Mouse (Mus musculus): ENCODE data around the gene Castor1. TPM values are rescaled to one million over a fixed set of nuclear protein-coding genes. Genes with fewer than 3 reads are reported as not detected.
A peak's percentile ranks its signal among the peaks of the same experiment; 100 is the strongest.

Gene Castor1
- total RNA-seq, 2 experiments from 2014 or later: 5.7 to 5.9 TPM

GRCm38 (mm10) chr11:4262847-4263246, 44.8 kb downstream of the Castor1 start:
- no peak for DNase-seq

GRCm38 (mm10) chr11:4263296-4263695, 45.3 kb downstream of the Castor1 start:
- no peak for DNase-seq

- peak; percentile 68 to 80 for DNase-seq
Measured at GRCm38 (mm10) chr11:4264066-4264465, 46.0 kb downstream of the Castor1 start.

GRCm38 (mm10) chr11:4266271-4267201, 48.5 kb downstream of the Castor1 start:
- DNase-seq: peak; percentile 63 to 65

DNA sequence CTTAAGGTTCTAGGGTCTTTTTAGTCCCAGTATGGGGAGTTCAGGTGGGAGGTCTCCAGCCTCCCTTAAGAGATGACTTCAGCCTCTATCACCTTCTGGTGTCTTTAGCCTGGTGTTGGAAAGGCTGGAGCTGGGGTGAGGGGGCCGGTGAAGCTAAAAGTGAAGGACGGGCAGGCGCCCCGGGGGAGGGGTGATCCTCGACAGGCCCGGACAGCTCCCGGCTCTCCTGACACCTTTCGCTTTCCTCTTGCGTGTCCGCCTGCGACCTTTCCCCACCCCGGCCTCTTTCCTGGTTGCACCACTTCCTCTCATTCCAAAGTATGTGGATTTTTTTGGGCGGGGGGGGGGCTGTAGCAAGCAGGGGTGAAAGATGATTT, 49.2 kb downstream of the Castor1 start:
- no peak for DNase-seq

DNA sequence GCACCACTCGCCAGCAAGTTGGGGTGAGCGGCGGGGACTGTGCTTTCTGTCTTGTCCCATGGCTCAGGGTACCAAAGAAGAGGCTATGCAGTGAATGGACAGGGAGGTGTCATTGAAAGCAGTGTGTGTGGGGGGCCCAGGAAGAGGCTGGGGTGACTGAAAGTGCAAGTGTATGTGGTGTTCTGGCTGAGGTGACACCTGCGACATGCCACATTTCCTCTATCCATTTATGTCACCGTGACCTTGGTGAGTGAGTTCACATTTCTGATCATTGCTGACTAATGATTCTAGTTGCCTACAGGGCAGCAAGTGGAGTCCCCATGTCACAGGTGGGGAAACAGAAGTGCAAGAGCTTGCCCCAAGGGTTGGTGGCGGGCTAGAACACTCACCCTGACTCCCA, 50.5 kb downstream of the Castor1 start:
- no peak for DNase-seq

- DNase-seq: peak; percentile 62 to 79
Measured at GRCm38 (mm10) chr11:4270744-4271459, 52.9 kb downstream of the Castor1 start.

- no peak for DNase-seq
Measured at GRCm38 (mm10) chr11:4271544-4271943, 53.5 kb downstream of the Castor1 start.

Other genes with a start within 250 kb of the Castor1 start
- gene 4930556J24Rik, start 241.4 kb upstream of the Castor1 start, total RNA-seq (2021): not detected
- gene Gal3st1, start 234.6 kb upstream of the Castor1 start, total RNA-seq (2021): under 1 TPM; 0.15 to 0.23 TPM
- under 1 TPM; 0.25 to 0.85 TPM for gene Sec14l4, start 186.8 kb upstream of the Castor1 start, total RNA-seq (2021)
- 1 to 10 TPM in 1 of 2 experiments, not detected in 1; 6.2 TPM for gene Sec14l3, start 153.4 kb upstream of the Castor1 start, total RNA-seq (2021)
- 100 to 1,000 TPM; 133 to 172 TPM for gene Mtfp1, start 122.8 kb upstream of the Castor1 start, total RNA-seq (2021)
- gene Sec14l2, start 94.8 kb upstream of the Castor1 start, total RNA-seq (2021): under 1 TPM; 0.44 to 0.87 TPM
- gene Rnf215, start 83.0 kb upstream of the Castor1 start, total RNA-seq (2021): 10 to 100 TPM; 11.6 to 13.5 TPM
- gene Ccdc157, start 57.9 kb upstream of the Castor1 start, total RNA-seq (2021): 1 to 10 TPM; 3.5 to 5.2 TPM
- 10 to 100 TPM; 33.4 to 38.3 TPM for gene Sf3a1, start 57.9 kb upstream of the Castor1 start, total RNA-seq (2021)
- gene Tbc1d10a, start 31.4 kb upstream of the Castor1 start, total RNA-seq (2021): 10 to 100 TPM; 11.5 to 11.9 TPM
- gene Osm, start 18.2 kb downstream of the Castor1 start, total RNA-seq (2021): under 1 TPM in 1 of 2 experiments, not detected in 1; 0.15 TPM
- gene Lif, start 39.3 kb downstream of the Castor1 start, total RNA-seq (2021): under 1 TPM; 0.10 TPM
- gene Hormad2, start 222.9 kb downstream of the Castor1 start, total RNA-seq (2021): not detected